ENCODE assay signal across 8 mouse cellular contexts in genomic region chr13:65311311-65311755, GRCm38 (mm10). TPM values are rescaled to one million over a fixed set of nuclear protein-coding genes. Genes with fewer than 3 reads are reported as not detected.
DNase-seq lines count a peak whose midpoint lies in the region; ATAC-seq lines count a peak whose summit lies in the region.

No protein-coding gene starts in this region.

- peak; percentile 7 for DNase-seq in kidney, postnatal 14 days
- no peak for DNase-seq in kidney, adult 9 months
- peak; percentile 55 for DNase-seq in testis, postnatal 10 days (ENCODE audit: low spot score)
- DNase-seq in frontal cortex, postnatal 25 days (ENCODE audit: low spot score in 2 of 2) = no peak

- 0 out of 2 replicates have a peak overlapping the region, but pooled peaks have one; percentile 3 for H3K4me3 ChIP-seq in embryonic facial prominence, embryonic 13.5 days
- peak overlapping the region; percentile 23 to 32 for H3K4me3 ChIP-seq in heart, embryonic 14.5 days (ENCODE audit: control insufficient read depth in 1 of 2, insufficient read depth in 1 of 2, low read depth in 1 of 2, low read length in 2 of 2)
- H3K4me3 ChIP-seq in liver, embryonic 12.5 days = peak overlapping the region; percentile 27

- peaks cover 34% of the 10 kb centered on the region for H3K9me3 ChIP-seq in embryonic facial prominence, embryonic 13.5 days
- peaks cover 8% of the 10 kb centered on the region; the same call in 1 of the 2 replicates for H3K9me3 ChIP-seq in heart, embryonic 14.5 days (ENCODE audit: control insufficient read depth, low read length)
- H3K9me3 ChIP-seq in liver, embryonic 12.5 days (replicated peaks) = no peaks in the 10 kb centered on the region

- H3K4me2 ChIP-seq in embryonic facial prominence, embryonic 13.5 days = peak overlapping the region; percentile 31
- peak overlapping the region; percentile 63 for H3K4me2 ChIP-seq in heart, embryonic 14.5 days (ENCODE audit: low read length)
- H3K4me2 ChIP-seq in liver, embryonic 12.5 days = peak overlapping the region; percentile 66

- H3K27me3 ChIP-seq in embryonic facial prominence, embryonic 13.5 days = no peaks in the 10 kb centered on the region
- H3K27me3 ChIP-seq in heart, embryonic 14.5 days (ENCODE audit: control insufficient read depth, insufficient read depth, low read length) = no peaks in the 10 kb centered on the region
- H3K27me3 ChIP-seq in liver, embryonic 12.5 days (replicated peaks) = no peaks in the 10 kb centered on the region

- H3K27ac ChIP-seq in embryonic facial prominence, embryonic 13.5 days = no peak overlapping the region
- no peak overlapping the region for H3K27ac ChIP-seq in heart, embryonic 14.5 days (replicated peaks in 1 of 2; ENCODE audit: control insufficient read depth in 1 of 2, insufficient read depth in 1 of 2, low read depth in 2 of 2, low read length in 2 of 2)
- no peak overlapping the region for H3K27ac ChIP-seq in liver, embryonic 12.5 days

- WGBS in embryonic facial prominence, embryonic 13.5 days = 36% methylated on average over 27 of the region's 27 CpGs
- 25% methylated on average over 25 of the region's 27 CpGs for WGBS in heart, embryonic 14.5 days
- WGBS in liver, embryonic 12.5 days (ENCODE audit: insufficient replicate concordance) = 23% methylated on average over 27 of the region's 27 CpGs

- H3K36me3 ChIP-seq in embryonic facial prominence, embryonic 13.5 days = no peaks in the 10 kb centered on the region
- H3K36me3 ChIP-seq in heart, embryonic 14.5 days (ENCODE audit: control insufficient read depth, insufficient read depth, low read length) = no peaks in the 10 kb centered on the region
- H3K36me3 ChIP-seq in liver, embryonic 12.5 days = no peaks in the 10 kb centered on the region

- ATAC-seq in embryonic facial prominence, embryonic 13.5 days (ENCODE audit: insufficient number of reproducible peaks, insufficient read depth, low FRiP score, low TSS enrichment, low read depth) = peak; percentile 59; the same call in 1 of the 2 replicates
- ATAC-seq in heart, embryonic 14.5 days (ENCODE audit: insufficient number of reproducible peaks, insufficient read depth, low FRiP score, low read depth) = no peak
- ATAC-seq in liver, embryonic 12.5 days = peak; percentile 62
- no peak for ATAC-seq in activated CD4-positive, CD25-positive, alpha-beta regulatory T cell, adult 4 months

- H3K4me1 ChIP-seq in embryonic facial prominence, embryonic 13.5 days = no peaks in the 10 kb centered on the region
- H3K4me1 ChIP-seq in heart, embryonic 14.5 days (ENCODE audit: control insufficient read depth in 2 of 2, insufficient read depth in 2 of 2, low read length in 2 of 2) = no peaks in the 10 kb centered on the region
- H3K4me1 ChIP-seq in liver, embryonic 12.5 days = no peaks in the 10 kb centered on the region

- no peak overlapping the region for H3K9ac ChIP-seq in embryonic facial prominence, embryonic 13.5 days
- H3K9ac ChIP-seq in heart, embryonic 14.5 days (ENCODE audit: low read length) = 0 out of 2 replicates have a peak overlapping the region, but pooled peaks have one; percentile 16
- no peak overlapping the region for H3K9ac ChIP-seq in liver, embryonic 12.5 days

RNA-seq across cellular contexts. Expression of gene Zfp369, which starts 32.7 kb away (rescaled TPM):
- 16.4 and 18.0 TPM in 2 replicates for polyA plus RNA-seq in embryonic facial prominence, embryonic 13.5 days (2015; fragmentation: Nextera tagmentation; extraction: Ambion mirVana)
- polyA plus RNA-seq in heart, embryonic 14.5 days (2014; fragmentation: Nextera tagmentation; extraction: Ambion mirVana) = 16.2 and 17.3 TPM in 2 replicates
- 6.0 and 6.4 TPM in 2 replicates for polyA plus RNA-seq in liver, embryonic 12.5 days (2016; fragmentation: Nextera tagmentation; extraction: Ambion mirVana)
- polyA plus RNA-seq in activated CD4-positive, CD25-positive, alpha-beta regulatory T cell, adult 4 months (2017; shearing (Covaris generic)) = 10 to 100 TPM; 15.4 to 16.8 TPM

RNA-seq across cellular contexts. Expression of gene Gm10775, which starts 52.0 kb away (rescaled TPM):
- not detected in 2 replicates for polyA plus RNA-seq in embryonic facial prominence, embryonic 13.5 days (2015; fragmentation: Nextera tagmentation; extraction: Ambion mirVana)
- not detected in 2 replicates for polyA plus RNA-seq in heart, embryonic 14.5 days (2014; fragmentation: Nextera tagmentation; extraction: Ambion mirVana)
- not detected in 2 replicates for polyA plus RNA-seq in liver, embryonic 12.5 days (2016; fragmentation: Nextera tagmentation; extraction: Ambion mirVana)
- not detected for polyA plus RNA-seq in activated CD4-positive, CD25-positive, alpha-beta regulatory T cell, adult 4 months (2017; shearing (Covaris generic))

Comparison
In these comparisons a context has a peak if more than half of its experiments do, and no peak if none do; other contexts are left out.
1. DNase-seq: peak in kidney, postnatal 14 days (single experiment) and testis, postnatal 10 days (single experiment); none in kidney, adult 9 months (single experiment) and frontal cortex, postnatal 25 days (0 of 2).
2. ATAC-seq: peak in embryonic facial prominence, embryonic 13.5 days (single experiment) and liver, embryonic 12.5 days (single experiment); none in heart, embryonic 14.5 days (single experiment) and activated CD4-positive, CD25-positive, alpha-beta regulatory T cell, adult 4 months (single experiment).
3. Peak in every context shown above with its lines, with median percentiles within 50 percentile points of each other: H3K4me2 ChIP-seq and H3K4me3 ChIP-seq.